Mouse (Mus musculus): ENCODE measurements around the gene Ube2e1.
A peak's percentile ranks its signal among the peaks of the same experiment; 100 is the strongest.
"Not testable (repeated sequence)": the region's sequence is repeated elsewhere in the genome, so short reads cannot be mapped to it uniquely, and the experiment has no call there.

Ube2e1 gene

GRCm38 (mm10) chr14:18317457-18318411 is 13.9 kb downstream of the Ube2e1 start:
- DNase-seq (ENCODE audit: low spot score in 2 of 2) = no peak

GRCm38 (mm10) chr14:18304165-18304564 is 27.5 kb downstream of the Ube2e1 start:
- DNase-seq (ENCODE audit: low spot score in 2 of 2) = no peak

- DNase-seq (ENCODE audit: low spot score in 2 of 2) = peak; percentile 73 to 81
Observed at GRCm38 (mm10) chr14:18303262-18303661, 28.4 kb downstream of the Ube2e1 start.

GRCm38 (mm10) chr14:18302750-18303149 is 28.9 kb downstream of the Ube2e1 start:
- no peak for DNase-seq (ENCODE audit: low spot score in 2 of 2)

GRCm38 (mm10) chr14:18301591-18301990 is 30.1 kb downstream of the Ube2e1 start:
- no peak for DNase-seq (ENCODE audit: low spot score in 2 of 2)

GRCm38 (mm10) chr14:18300676-18301075 is 31.0 kb downstream of the Ube2e1 start:
- DNase-seq (ENCODE audit: low spot score in 2 of 2) = no peak

GRCm38 (mm10) chr14:18298874-18299273 is 32.8 kb downstream of the Ube2e1 start:
- no peak for DNase-seq (ENCODE audit: low spot score in 2 of 2)

- no peak for DNase-seq (ENCODE audit: low spot score in 2 of 2)
Observed at GRCm38 (mm10) chr14:18297441-18297840, 34.2 kb downstream of the Ube2e1 start.

- DNase-seq (ENCODE audit: low spot score in 2 of 2) = no peak
Observed at GRCm38 (mm10) chr14:18292578-18292977, 39.1 kb downstream of the Ube2e1 start.

- no peak for DNase-seq (ENCODE audit: low spot score in 2 of 2)
Observed at GRCm38 (mm10) chr14:18292111-18292510, 39.5 kb downstream of the Ube2e1 start.

- no peak for DNase-seq (ENCODE audit: low spot score in 2 of 2)
Observed at GRCm38 (mm10) chr14:18287391-18287790, 44.3 kb downstream of the Ube2e1 start.

- DNase-seq (ENCODE audit: low spot score in 2 of 2) = no peak
Observed at GRCm38 (mm10) chr14:18286441-18286840, 45.2 kb downstream of the Ube2e1 start.

GRCm38 (mm10) chr14:18285476-18285875 is 46.2 kb downstream of the Ube2e1 start:
- no peak for DNase-seq (ENCODE audit: low spot score in 2 of 2)

GRCm38 (mm10) chr14:18284581-18284980 is 47.1 kb downstream of the Ube2e1 start:
- no peak for DNase-seq (ENCODE audit: low spot score in 2 of 2)

GRCm38 (mm10) chr14:18280375-18280774 is 51.3 kb downstream of the Ube2e1 start:
- no peak for DNase-seq (ENCODE audit: low spot score in 2 of 2)

- no peak for DNase-seq (ENCODE audit: low spot score in 2 of 2)
Observed at GRCm38 (mm10) chr14:18274526-18274925, 57.1 kb downstream of the Ube2e1 start.

GRCm38 (mm10) chr14:18271666-18272065 is 60.0 kb downstream of the Ube2e1 start:
- no peak for DNase-seq (ENCODE audit: low spot score in 2 of 2)

GRCm38 (mm10) chr14:18270529-18271441 is 60.9 kb downstream of the Ube2e1 start, which contains the start of the genes Nkiras1 and Rpl15:
TSS of gene Nkiras1 (plus strand) at chr14:18271136.
TSS of gene Rpl15 (minus strand) at chr14:18271391.
- DNase-seq (ENCODE audit: low spot score in 2 of 2) = peak; percentile 98 to 99

- not testable (repeated sequence) for DNase-seq (ENCODE audit: low spot score in 2 of 2)
Observed at GRCm38 (mm10) chr14:18269947-18270528, 61.6 kb downstream of the Ube2e1 start.

- peak; percentile 46 to 50 for DNase-seq (ENCODE audit: low spot score in 2 of 2)
Observed at GRCm38 (mm10) chr14:18263427-18263826, 68.2 kb downstream of the Ube2e1 start.

GRCm38 (mm10) chr14:18261203-18261602 is 70.5 kb downstream of the Ube2e1 start:
- DNase-seq (ENCODE audit: low spot score in 2 of 2) = no peak

GRCm38 (mm10) chr14:18242638-18243130 is 89.0 kb downstream of the Ube2e1 start:
- no peak for DNase-seq (ENCODE audit: low spot score in 2 of 2)

Measured in frontal cortex, postnatal 36 days (tissue).